Mouse (Mus musculus): ENCODE results near the gene Ttc7b.

DNA sequence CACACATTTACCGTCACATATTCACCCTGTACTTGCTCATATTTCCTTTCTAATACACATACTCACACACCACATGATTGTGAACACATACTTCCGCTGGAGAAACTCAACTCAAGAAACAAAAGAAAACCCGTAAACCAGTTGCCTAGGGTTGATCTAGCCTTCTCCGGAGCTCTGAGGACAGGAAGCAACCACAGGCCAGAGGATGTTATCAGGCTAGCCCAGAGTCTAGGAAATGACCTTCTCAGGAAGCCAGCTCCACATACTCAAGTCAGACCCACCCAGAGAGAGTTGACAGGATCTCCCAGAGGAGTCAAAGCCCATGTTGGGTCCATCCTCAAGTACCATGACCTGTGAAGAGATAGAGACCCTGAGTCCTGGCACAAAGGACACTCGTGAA lies 12.0 kb downstream of the Ttc7b start:
- TF ChIP-seq CTCF (IDR thresholded peaks at IDR 0.05; ENCODE audit: borderline replicate concordance, insufficient read depth, low read depth, low read length) (no peak), POLR2A (IDR thresholded peaks at IDR 0.05; ENCODE audit: borderline replicate concordance, insufficient read depth, low read length) (no peak)

Measured in cerebellum, adult 2 months (tissue).